Mouse (Mus musculus): ENCODE measurements around the gene Atp13a4.

GRCm38 (mm10) chr16:29544829-29545228, at the start of gene Atp13a4:
- no peak for TF ChIP-seq CTCF (IDR thresholded peaks at IDR 0.05)
- TF ChIP-seq EP300 (IDR thresholded peaks at IDR 0.05), result no peak

All from lung, postnatal 0 days (tissue).